Mouse (Mus musculus): ENCODE data around the gene Abl2. TPM values are rescaled to one million over a fixed set of nuclear protein-coding genes. Genes with fewer than 3 reads are reported as not detected.

Abl2 gene
- polyA plus RNA-seq, 1 experiment, result 8.7 TPM

GRCm38 (mm10) chr1:156644780-156645523, 86.4 kb downstream of the Abl2 start:
- no peaks in the 10 kb centered on the region for H3K4me1 ChIP-seq (ENCODE audit: control insufficient read depth, insufficient read depth, low read length)
- no peak overlapping the region for H3K27ac ChIP-seq (ENCODE audit: control insufficient read depth, insufficient read depth, low read depth, low read length, poor library complexity)
- no peak overlapping the region for H3K4me3 ChIP-seq (replicated peaks; ENCODE audit: control insufficient read depth, low read depth, low read length)
- TF ChIP-seq POLR2A (IDR thresholded peaks at IDR 0.05; ENCODE audit: borderline replicate concordance, control insufficient read depth, low read depth, low read length) (no peak), CTCF (IDR thresholded peaks at IDR 0.05; ENCODE audit: control insufficient read depth, insufficient read depth, low read length) (no peak)
- WGBS, result 83% methylated on average over 13 of the region's 13 CpGs

GRCm38 (mm10) chr1:156645971-156646370, 87.4 kb downstream of the Abl2 start:
- 87% methylated on average over 4 of the region's 4 CpGs for WGBS
- Histone ChIP-seq H3K4me3 (replicated peaks; ENCODE audit: control insufficient read depth, low read depth, low read length) (no peak overlapping the region), H3K27ac (ENCODE audit: control insufficient read depth, insufficient read depth, low read depth, low read length, poor library complexity) (no peak overlapping the region), H3K4me1 (ENCODE audit: control insufficient read depth, insufficient read depth, low read length) (no peaks in the 10 kb centered on the region)
- TF ChIP-seq POLR2A (IDR thresholded peaks at IDR 0.05; ENCODE audit: borderline replicate concordance, control insufficient read depth, low read depth, low read length) (no peak), CTCF (IDR thresholded peaks at IDR 0.05; ENCODE audit: control insufficient read depth, insufficient read depth, low read length) (no peak)

GRCm38 (mm10) chr1:156648705-156649104, 90.1 kb downstream of the Abl2 start:
- no peak overlapping the region for H3K4me3 ChIP-seq (replicated peaks; ENCODE audit: control insufficient read depth, low read depth, low read length)
- H3K4me1 ChIP-seq (ENCODE audit: control insufficient read depth, insufficient read depth, low read length), result no peaks in the 10 kb centered on the region
- no peak overlapping the region for H3K27ac ChIP-seq (ENCODE audit: control insufficient read depth, insufficient read depth, low read depth, low read length, poor library complexity)
- no peak for TF ChIP-seq CTCF (IDR thresholded peaks at IDR 0.05; ENCODE audit: control insufficient read depth, insufficient read depth, low read length)
- TF ChIP-seq POLR2A (IDR thresholded peaks at IDR 0.05; ENCODE audit: borderline replicate concordance, control insufficient read depth, low read depth, low read length), result no peak
- WGBS, result 66% methylated on average over 2 of the region's 2 CpGs

- 85% methylated on average over 9 of the region's 9 CpGs for WGBS
- H3K4me1 ChIP-seq (ENCODE audit: control insufficient read depth, insufficient read depth, low read length), result no peaks in the 10 kb centered on the region; the same call in 1 of the 2 replicates
- H3K4me3 ChIP-seq (replicated peaks; ENCODE audit: control insufficient read depth, low read depth, low read length), result no peak overlapping the region
- H3K27ac ChIP-seq (ENCODE audit: control insufficient read depth, insufficient read depth, low read depth, low read length, poor library complexity), result no peak overlapping the region
- TF ChIP-seq CTCF (IDR thresholded peaks at IDR 0.05; ENCODE audit: control insufficient read depth, insufficient read depth, low read length) (no peak), POLR2A (IDR thresholded peaks at IDR 0.05; ENCODE audit: borderline replicate concordance, control insufficient read depth, low read depth, low read length) (no peak)
Measured at GRCm38 (mm10) chr1:156650631-156651030, 92.0 kb downstream of the Abl2 start.

- H3K4me1 ChIP-seq (ENCODE audit: control insufficient read depth, insufficient read depth, low read length), result no peaks in the 10 kb centered on the region; the same call in 1 of the 2 replicates
- no peak overlapping the region for H3K4me3 ChIP-seq (replicated peaks; ENCODE audit: control insufficient read depth, low read depth, low read length)
- TF ChIP-seq POLR2A (IDR thresholded peaks at IDR 0.05; ENCODE audit: borderline replicate concordance, control insufficient read depth, low read depth, low read length) (no peak), CTCF (IDR thresholded peaks at IDR 0.05; ENCODE audit: control insufficient read depth, insufficient read depth, low read length) (no peak)
- 31% methylated on average over 6 of the region's 6 CpGs for WGBS
- H3K27ac ChIP-seq (ENCODE audit: control insufficient read depth, insufficient read depth, low read depth, low read length, poor library complexity), result no peak overlapping the region
Measured at GRCm38 (mm10) chr1:156652189-156652822, 93.7 kb downstream of the Abl2 start.

GRCm38 (mm10) chr1:156654735-156655530, 96.3 kb downstream of the Abl2 start:
- WGBS, result 75% methylated on average over 13 of the region's 13 CpGs
- TF ChIP-seq POLR2A (IDR thresholded peaks at IDR 0.05; ENCODE audit: borderline replicate concordance, control insufficient read depth, low read depth, low read length) (no peak), CTCF (IDR thresholded peaks at IDR 0.05; ENCODE audit: control insufficient read depth, insufficient read depth, low read length) (no peak)
- no peaks in the 10 kb centered on the region; the same call in 1 of the 2 replicates for H3K4me1 ChIP-seq (ENCODE audit: control insufficient read depth, insufficient read depth, low read length)
- H3K4me3 ChIP-seq (replicated peaks; ENCODE audit: control insufficient read depth, low read depth, low read length), result no peak overlapping the region
- no peak overlapping the region for H3K27ac ChIP-seq (ENCODE audit: control insufficient read depth, insufficient read depth, low read depth, low read length, poor library complexity)

- no peak overlapping the region for H3K4me3 ChIP-seq (replicated peaks; ENCODE audit: control insufficient read depth, low read depth, low read length)
- H3K27ac ChIP-seq (ENCODE audit: control insufficient read depth, insufficient read depth, low read depth, low read length, poor library complexity), result no peak overlapping the region
- H3K4me1 ChIP-seq (ENCODE audit: control insufficient read depth, insufficient read depth, low read length), result no peaks in the 10 kb centered on the region; the same call in 1 of the 2 replicates
- whole genome bisulfite sequencing, result 82% methylated on average over 4 of the region's 4 CpGs
- TF ChIP-seq POLR2A (IDR thresholded peaks at IDR 0.05; ENCODE audit: borderline replicate concordance, control insufficient read depth, low read depth, low read length) (no peak), CTCF (IDR thresholded peaks at IDR 0.05; ENCODE audit: control insufficient read depth, insufficient read depth, low read length) (no peak)
Measured at GRCm38 (mm10) chr1:156657523-156657922, 98.9 kb downstream of the Abl2 start.

GRCm38 (mm10) chr1:156658676-156659075, 100.1 kb downstream of the Abl2 start:
- no peak overlapping the region for H3K27ac ChIP-seq (ENCODE audit: control insufficient read depth, insufficient read depth, low read depth, low read length, poor library complexity)
- TF ChIP-seq POLR2A (IDR thresholded peaks at IDR 0.05; ENCODE audit: borderline replicate concordance, control insufficient read depth, low read depth, low read length) (no peak), CTCF (IDR thresholded peaks at IDR 0.05; ENCODE audit: control insufficient read depth, insufficient read depth, low read length) (no peak)
- H3K4me3 ChIP-seq (replicated peaks; ENCODE audit: control insufficient read depth, low read depth, low read length), result no peak overlapping the region
- WGBS, result 72% methylated on average over 5 of the region's 5 CpGs
- H3K4me1 ChIP-seq (ENCODE audit: control insufficient read depth, insufficient read depth, low read length), result no peaks in the 10 kb centered on the region; the same call in 1 of the 2 replicates

All from bone marrow, adult 2 months (tissue).